Mouse (Mus musculus): Measurements from ENCODE around the gene Flad1. TPM values are rescaled to one million over a fixed set of nuclear protein-coding genes. Genes with fewer than 3 reads are reported as not detected.

The Flad1 gene
- polyA plus RNA-seq, 1 experiment from 2014 or later = 18.1 TPM

GRCm38 (mm10) chr3:89378394-89379067 is 33.1 kb downstream of the Flad1 start:
- Histone ChIP-seq H3K9me3 (ENCODE audit: low read depth, low read length) (no peaks in the 10 kb centered on the region), H3K27me3 (ENCODE audit: insufficient read depth, low read length) (no peaks in the 10 kb centered on the region), H3K36me3 (ENCODE audit: insufficient read depth) (peaks cover 10% of the 10 kb centered on the region; the same call in 1 of the 2 replicates), H3K27ac (ENCODE audit: low read depth) (peak overlapping the region; percentile 54; the same call in 1 of the 2 replicates), H3K4me2 (peak overlapping the region; percentile 76), H3K4me3 (ENCODE audit: low read depth, low read length) (peak overlapping the region; percentile 52), H3K9ac (peak overlapping the region; percentile 62), H3K4me1 (ENCODE audit: insufficient read depth) (no peaks in the 10 kb centered on the region)
- WGBS = 1% methylated on average over 28 of the region's 29 CpGs
- peak; percentile 95 for ATAC-seq (ENCODE audit: insufficient read depth)
- TF ChIP-seq CTCF (IDR thresholded peaks at IDR 0.05; ENCODE audit: low read depth) = peak; percentile 97
- DNase-seq = peak; percentile 87

GRCm38 (mm10) chr3:89377831-89378230 is 33.8 kb downstream of the Flad1 start:
- H3K9ac ChIP-seq = no peak overlapping the region
- DNase-seq = no peak
- WGBS = 61% methylated on average over 4 of the region's 4 CpGs

GRCm38 (mm10) chr3:89373581-89374231 is 38.0 kb downstream of the Flad1 start:
- Histone ChIP-seq H3K27me3 (ENCODE audit: insufficient read depth, low read length) (no peaks in the 10 kb centered on the region), H3K9me3 (ENCODE audit: low read depth, low read length) (no peaks in the 10 kb centered on the region), H3K4me3 (ENCODE audit: low read depth, low read length) (no peak overlapping the region), H3K4me2 (no peak overlapping the region), H3K9ac (no peak overlapping the region), H3K4me1 (ENCODE audit: insufficient read depth) (no peaks in the 10 kb centered on the region), H3K36me3 (ENCODE audit: insufficient read depth) (no peaks in the 10 kb centered on the region), H3K27ac (ENCODE audit: low read depth) (no peak overlapping the region)
- no peak for TF ChIP-seq CTCF (IDR thresholded peaks at IDR 0.05; ENCODE audit: low read depth)
- no peak for DNase-seq
- 25% methylated on average over 5 of the region's 5 CpGs for WGBS
- ATAC-seq (ENCODE audit: insufficient read depth) = no peak

More at GRCm38 (mm10) chr3:89377831-89378230, 33.8 kb downstream of the Flad1 start:
- Histone ChIP-seq H3K4me2 (peak overlapping the region; percentile 76), H3K27ac (ENCODE audit: low read depth) (peak overlapping the region; percentile 42; the same call in 1 of the 2 replicates), H3K4me3 (ENCODE audit: low read depth, low read length) (peak overlapping the region; percentile 52), H3K9me3 (ENCODE audit: low read depth, low read length) (no peaks in the 10 kb centered on the region), H3K27me3 (ENCODE audit: insufficient read depth, low read length) (no peaks in the 10 kb centered on the region), H3K36me3 (ENCODE audit: insufficient read depth) (peaks cover 10% of the 10 kb centered on the region; the same call in 1 of the 2 replicates), H3K4me1 (ENCODE audit: insufficient read depth) (no peaks in the 10 kb centered on the region)
- ATAC-seq (ENCODE audit: insufficient read depth) = peak; percentile 16; the same call in 1 of the 2 replicates
- no peak for TF ChIP-seq CTCF (IDR thresholded peaks at IDR 0.05; ENCODE audit: low read depth)

- 49% methylated on average over 11 of the region's 11 CpGs for WGBS
- no peaks in the 10 kb centered on the region for H3K36me3 ChIP-seq (ENCODE audit: insufficient read depth)
- no peak for ATAC-seq (ENCODE audit: insufficient read depth)
Measured at GRCm38 (mm10) chr3:89367338-89367737, 44.3 kb downstream of the Flad1 start.

GRCm38 (mm10) chr3:89365486-89366414 is 45.9 kb downstream of the Flad1 start:
- H3K9ac ChIP-seq = no peak overlapping the region
- no peak for ATAC-seq (ENCODE audit: insufficient read depth)
- H3K9me3 ChIP-seq (ENCODE audit: low read depth, low read length) = no peaks in the 10 kb centered on the region
- no peak overlapping the region for H3K4me3 ChIP-seq (ENCODE audit: low read depth, low read length)
- WGBS = 62% methylated on average over 20 of the region's 20 CpGs
- H3K4me1 ChIP-seq (ENCODE audit: insufficient read depth) = no peaks in the 10 kb centered on the region
- H3K36me3 ChIP-seq (ENCODE audit: insufficient read depth) = no peaks in the 10 kb centered on the region
- no peak for TF ChIP-seq CTCF (IDR thresholded peaks at IDR 0.05; ENCODE audit: low read depth)
- H3K27ac ChIP-seq (ENCODE audit: low read depth) = no peak overlapping the region
- H3K27me3 ChIP-seq (ENCODE audit: insufficient read depth, low read length) = no peaks in the 10 kb centered on the region
- DNase-seq = no peak
- H3K4me2 ChIP-seq = no peak overlapping the region

More at GRCm38 (mm10) chr3:89367338-89367737, 44.3 kb downstream of the Flad1 start:
- H3K27ac ChIP-seq (ENCODE audit: low read depth) = no peak overlapping the region
- H3K9me3 ChIP-seq (ENCODE audit: low read depth, low read length) = no peaks in the 10 kb centered on the region
- H3K27me3 ChIP-seq (ENCODE audit: insufficient read depth, low read length) = no peaks in the 10 kb centered on the region
- no peak for TF ChIP-seq CTCF (IDR thresholded peaks at IDR 0.05; ENCODE audit: low read depth)
- H3K4me3 ChIP-seq (ENCODE audit: low read depth, low read length) = no peak overlapping the region
- H3K4me1 ChIP-seq (ENCODE audit: insufficient read depth) = no peaks in the 10 kb centered on the region
- H3K4me2 ChIP-seq = no peak overlapping the region
- no peak for DNase-seq
- no peak overlapping the region for H3K9ac ChIP-seq

- Histone ChIP-seq H3K4me3 (ENCODE audit: low read depth, low read length) (no peak within 1 kb of the TSS), H3K9me3 (ENCODE audit: low read depth, low read length) (no peaks in the 10 kb centered on the region), H3K4me2 (no peak within 1 kb of the TSS), H3K4me1 (ENCODE audit: insufficient read depth) (no peaks in the 10 kb centered on the region), H3K27me3 (ENCODE audit: insufficient read depth, low read length) (no peaks in the 10 kb centered on the region), H3K9ac (no peak within 1 kb of the TSS), H3K27ac (ENCODE audit: low read depth) (no peak within 1 kb of the TSS), H3K36me3 (ENCODE audit: insufficient read depth) (no peaks in the 10 kb centered on the region)
- ATAC-seq (ENCODE audit: insufficient read depth) (no peak), DNase-seq (no peak)
- 92% methylated on average over 11 of the region's 11 CpGs for WGBS
- TF ChIP-seq CTCF (IDR thresholded peaks at IDR 0.05; ENCODE audit: low read depth) = no peak
Measured at GRCm38 (mm10) chr3:89365153-89365485, 46.6 kb downstream of the Flad1 start, which contains the start of gene Dcst1. TSS of gene Dcst1 (minus strand) at chr3:89365253.

Data from lung, embryonic 14.5 days (tissue).